Mouse (Mus musculus) forebrain, embryonic 14.5 days (tissue): ENCODE data around the gene Clip1. TPM values are rescaled to one million over a fixed set of nuclear protein-coding genes. Genes with fewer than 3 reads are reported as not detected.

Source experiments
- ATAC-seq: fragments of 200-750 bp; cut with Nextera tagmentation; 2 replicates; pipeline ENCODE4 v1.8.0; 2017; ENCODE audit warnings: mild to moderate bottlenecking, moderate library complexity
- DNase-seq: peaks from one replicate; pipeline ENCODE4 v3.0.0-alpha.2; 2015; ENCODE audit warnings: low spot score
- H3K27ac ChIP-seq: fragments of 300-500 bp; sonication (generic); 2 replicates; pipeline ENCODE4 v1.5.1; 2014; ENCODE audit warnings: low read depth, mild to moderate bottlenecking, control low read depth, low read length, moderate library complexity
- H3K27me3 ChIP-seq: fragments of 300-500 bp; sonication (generic); replicated peaks from 2 replicates; pipeline ENCODE4 v1.6.1; 2014; ENCODE audit warnings: low read length, control low read depth, mixed read lengths; ENCODE audit not compliant: control insufficient read depth, insufficient read depth
- H3K36me3 ChIP-seq: fragments of 300-500 bp; sonication (generic); 2 replicates; pipeline ENCODE4 v1.6.1; 2014; ENCODE audit warnings: low read length, control low read depth; ENCODE audit not compliant: control insufficient read depth, insufficient read depth
- H3K4me1 ChIP-seq: fragments of 300-500 bp; sonication (generic); 2 replicates; pipeline ENCODE4 v1.6.1; 2014; ENCODE audit warnings: antibody characterized with exemption, low read length, control low read depth; ENCODE audit not compliant: control insufficient read depth, insufficient read depth
- H3K4me2 ChIP-seq: fragments of 300-500 bp; sonication (generic); 2 replicates; pipeline ENCODE4 v1.6.1; 2014; ENCODE audit warnings: mild to moderate bottlenecking, control low read depth, low read length
- H3K4me3 ChIP-seq: fragments of 300-500 bp; sonication (generic); 2 replicates; pipeline ENCODE4 v1.5.1; 2014; ENCODE audit warnings: low read depth, low read length, control low read depth
- H3K9ac ChIP-seq: fragments of 300-500 bp; sonication (generic); 2 replicates; pipeline ENCODE4 v1.6.1; 2014; ENCODE audit warnings: mild to moderate bottlenecking, low read length, control low read depth, moderate library complexity
- H3K9me3 ChIP-seq: fragments of 300-500 bp; sonication (generic); replicated peaks from 2 replicates; pipeline ENCODE4 v1.6.1; 2016; ENCODE audit warnings: low read length, control low read depth, mixed read lengths; ENCODE audit not compliant: control insufficient read depth
- WGBS: fragments of 180-500 bp; shearing (Covaris S2); extraction: QIAGEN DNeasy Blood & Tissue Kit; methylation state at CpG from one replicate; pipeline ENCODE4 v1.1.7; 2014; 5-methylcytosine and 5-hydroxymethylcytosine counted together
- polyA plus RNA-seq: library from polyadenylated mRNA; unstranded; fragments of >200 nt; fragmentation: Nextera tagmentation; extraction: Ambion mirVana; gene quantifications from 2 replicates; pipeline ENCODE4 v1.2.1, GENCODE M21; 2014

The Clip1 gene
- polyA plus RNA-seq, 1 experiment from 2014 or later, result 45.9 TPM

DNA sequence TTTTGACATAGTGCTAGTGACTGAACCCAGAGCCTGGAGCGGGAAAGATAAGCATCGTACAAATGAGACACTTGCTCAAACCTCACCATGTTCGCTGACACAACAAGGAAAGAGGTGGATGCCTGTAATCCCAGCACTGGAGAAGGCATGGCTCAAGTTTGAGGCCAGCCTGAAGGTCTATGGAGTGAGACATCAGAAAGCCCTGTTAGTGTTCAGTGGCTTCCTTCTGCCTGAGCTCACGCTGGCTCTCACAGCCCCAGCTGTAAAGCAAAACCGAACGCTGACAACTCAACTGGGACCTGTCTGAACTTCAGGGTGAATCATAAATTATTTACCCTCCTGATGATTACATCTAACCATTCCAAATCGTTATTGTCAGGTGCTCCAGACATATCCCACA, 18.5 kb downstream of the Clip1 start:
- no peaks in the 10 kb centered on the region for H3K27me3 ChIP-seq
- 92% methylated on average over 7 of the region's 7 CpGs for WGBS
- H3K4me1 ChIP-seq, result no peaks in the 10 kb centered on the region
- no peak overlapping the region for H3K4me2 ChIP-seq
- no peaks in the 10 kb centered on the region for H3K36me3 ChIP-seq
- DNase-seq (no peak), ATAC-seq (no peak)
- no peaks in the 10 kb centered on the region for H3K9me3 ChIP-seq
- H3K4me3 ChIP-seq, result no peak overlapping the region
- H3K27ac ChIP-seq, result no peak overlapping the region
- H3K9ac ChIP-seq, result no peak overlapping the region

GRCm38 (mm10) chr5:123664329-123664728, 20.1 kb downstream of the Clip1 start:
- H3K4me3 ChIP-seq, result no peak overlapping the region
- 85% methylated on average over 7 of the region's 7 CpGs for WGBS

DNA sequence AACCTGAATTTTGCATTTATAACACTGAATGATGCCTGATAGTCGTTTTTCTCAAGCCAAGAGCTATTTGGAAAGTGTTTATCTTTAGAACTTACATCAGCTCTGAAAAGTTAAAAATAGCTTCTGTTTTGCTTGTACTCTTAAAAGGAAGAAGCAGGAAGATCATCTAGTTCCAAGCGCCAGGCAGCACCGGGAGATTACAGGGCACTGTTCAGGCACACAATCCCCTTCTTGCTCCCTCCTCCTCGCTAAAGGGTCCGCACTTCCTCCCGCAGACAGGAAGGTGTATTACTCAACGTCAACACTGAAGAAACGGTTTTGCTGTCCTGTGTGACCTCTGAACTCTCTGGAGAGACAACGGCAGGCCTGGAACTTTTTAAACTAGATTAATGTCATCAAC, 22.4 kb downstream of the Clip1 start:
- Histone ChIP-seq H3K9me3 (no peaks in the 10 kb centered on the region), H3K4me2 (no peak overlapping the region), H3K27me3 (no peaks in the 10 kb centered on the region), H3K27ac (no peak overlapping the region), H3K4me3 (no peak overlapping the region), H3K4me1 (no peaks in the 10 kb centered on the region), H3K36me3 (no peaks in the 10 kb centered on the region), H3K9ac (no peak overlapping the region)
- 79% methylated on average over 9 of the region's 9 CpGs for WGBS
- ATAC-seq (no peak), DNase-seq (no peak)

More at GRCm38 (mm10) chr5:123664329-123664728, 20.1 kb downstream of the Clip1 start:
- DNase-seq (no peak), ATAC-seq (no peak)
- Histone ChIP-seq H3K36me3 (no peaks in the 10 kb centered on the region), H3K9ac (no peak overlapping the region), H3K27ac (no peak overlapping the region), H3K27me3 (no peaks in the 10 kb centered on the region), H3K9me3 (no peaks in the 10 kb centered on the region), H3K4me1 (no peaks in the 10 kb centered on the region), H3K4me2 (no peak overlapping the region)

DNA sequence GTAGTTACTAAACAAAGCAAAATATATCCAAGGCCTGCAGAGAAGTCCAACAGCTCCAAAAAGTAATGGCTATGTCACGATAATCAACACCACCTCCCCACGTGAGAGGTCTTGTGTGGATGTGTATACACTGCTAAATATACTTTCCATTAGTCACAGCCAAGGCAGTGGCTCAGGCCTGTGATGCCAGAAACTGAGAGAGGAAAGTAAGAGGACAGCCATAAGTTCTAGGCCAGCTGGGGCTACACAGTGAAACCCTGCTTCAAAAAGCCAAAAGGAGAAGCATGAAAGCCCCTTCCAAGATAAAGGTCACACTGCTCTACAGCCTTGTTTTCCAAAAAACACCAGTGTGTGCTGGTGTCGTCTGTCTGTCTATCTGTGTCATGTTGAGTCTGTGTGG, 22.8 kb downstream of the Clip1 start:
- DNase-seq, result no peak
- no peak overlapping the region for H3K27ac ChIP-seq
- no peaks in the 10 kb centered on the region for H3K9me3 ChIP-seq
- H3K4me1 ChIP-seq, result no peaks in the 10 kb centered on the region
- 85% methylated on average over 3 of the region's 3 CpGs for WGBS
- H3K36me3 ChIP-seq, result no peaks in the 10 kb centered on the region
- no peaks in the 10 kb centered on the region for H3K27me3 ChIP-seq
- H3K4me2 ChIP-seq, result no peak overlapping the region
- no peak overlapping the region for H3K4me3 ChIP-seq
- no peak for ATAC-seq
- H3K9ac ChIP-seq, result no peak overlapping the region

DNA sequence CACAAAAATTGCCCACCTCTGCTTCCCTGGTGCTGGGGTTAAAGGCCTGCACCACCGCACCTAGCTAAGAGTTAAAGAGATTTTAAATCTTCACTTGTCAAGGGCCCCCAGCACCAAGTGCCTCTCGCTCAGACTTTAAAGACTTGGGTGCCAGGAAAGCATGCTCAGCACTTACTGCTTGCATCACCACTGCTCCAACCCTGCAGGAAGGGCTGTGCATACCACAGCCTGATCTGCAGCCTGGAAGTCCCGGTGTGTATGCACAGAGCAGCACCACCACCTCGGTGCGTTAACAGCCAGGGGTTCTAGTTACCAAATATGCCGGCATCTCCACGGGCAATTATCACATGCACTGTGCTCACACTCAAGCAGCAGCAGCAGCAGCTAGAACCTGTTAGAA, 26.8 kb downstream of the Clip1 start:
- DNase-seq, result no peak
- Histone ChIP-seq H3K27me3 (no peaks in the 10 kb centered on the region), H3K4me2 (no peak overlapping the region), H3K4me1 (no peaks in the 10 kb centered on the region), H3K9me3 (no peaks in the 10 kb centered on the region), H3K27ac (no peak overlapping the region), H3K9ac (no peak overlapping the region), H3K36me3 (peaks cover 24% of the 10 kb centered on the region), H3K4me3 (no peak overlapping the region)
- no peak for ATAC-seq
- 84% methylated on average over 7 of the region's 7 CpGs for WGBS

DNA sequence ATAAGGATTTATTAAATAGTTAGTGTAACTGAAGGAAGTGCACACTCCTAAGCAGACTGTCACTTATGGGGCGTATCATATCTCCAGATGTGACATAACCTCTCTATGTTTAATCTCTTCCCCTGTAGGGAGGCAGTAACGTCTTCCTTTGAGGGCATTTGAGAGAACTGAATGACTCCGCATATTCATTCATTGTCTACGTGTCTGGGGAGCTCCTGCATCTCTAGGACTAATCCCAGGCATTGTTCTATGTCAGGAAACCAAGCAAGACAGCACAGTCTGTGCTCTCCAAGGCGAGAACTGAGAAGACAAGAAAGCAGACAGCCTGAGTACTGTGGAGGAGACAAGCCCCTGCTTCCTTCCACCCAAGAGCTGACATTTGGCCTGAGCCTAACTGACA, 29.5 kb downstream of the Clip1 start:
- no peak overlapping the region for H3K4me3 ChIP-seq
- DNase-seq (no peak), ATAC-seq (no peak)
- peaks cover 24% of the 10 kb centered on the region for H3K36me3 ChIP-seq
- 34% methylated on average over 5 of the region's 5 CpGs for WGBS
- H3K4me2 ChIP-seq, result no peak overlapping the region
- no peak overlapping the region for H3K9ac ChIP-seq
- H3K27ac ChIP-seq, result no peak overlapping the region
- H3K27me3 ChIP-seq, result no peaks in the 10 kb centered on the region
- no peaks in the 10 kb centered on the region for H3K9me3 ChIP-seq
- no peaks in the 10 kb centered on the region for H3K4me1 ChIP-seq

- Histone ChIP-seq H3K4me3 (no peak overlapping the region), H3K9ac (no peak overlapping the region), H3K4me1 (no peaks in the 10 kb centered on the region), H3K27me3 (no peaks in the 10 kb centered on the region), H3K27ac (no peak overlapping the region), H3K4me2 (no peak overlapping the region), H3K36me3 (peaks cover 30% of the 10 kb centered on the region), H3K9me3 (no peaks in the 10 kb centered on the region)
- ATAC-seq, result no peak
- WGBS, result 81% methylated on average over 11 of the region's 11 CpGs
- no peak for DNase-seq
Observed at GRCm38 (mm10) chr5:123653287-123653801, 31.1 kb downstream of the Clip1 start.

DNA sequence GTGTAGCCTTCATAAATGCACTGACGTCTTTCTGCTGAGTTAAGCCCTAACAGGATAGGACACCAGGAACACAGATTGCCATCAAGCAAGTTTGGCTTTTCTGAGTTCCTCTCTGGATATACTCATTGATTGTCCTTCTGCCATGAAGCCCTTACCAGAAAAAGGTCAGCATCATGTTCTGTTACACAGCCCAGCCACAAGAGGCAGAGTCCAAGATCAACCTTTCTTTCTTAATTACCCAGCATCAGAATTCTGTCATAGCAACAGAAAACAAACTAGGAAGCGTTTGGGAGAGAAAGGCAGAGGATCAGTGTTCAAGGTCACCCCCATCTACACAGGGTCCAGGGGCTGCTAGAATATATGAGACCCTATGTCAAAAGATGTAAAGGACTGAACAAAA, 33.6 kb downstream of the Clip1 start:
- ATAC-seq (no peak), DNase-seq (no peak)
- no peaks in the 10 kb centered on the region for H3K4me1 ChIP-seq
- H3K4me2 ChIP-seq, result no peak overlapping the region
- no peaks in the 10 kb centered on the region for H3K9me3 ChIP-seq
- H3K27ac ChIP-seq, result no peak overlapping the region
- H3K9ac ChIP-seq, result no peak overlapping the region
- peaks cover 53% of the 10 kb centered on the region for H3K36me3 ChIP-seq
- 74% methylated on average over 2 of the region's 2 CpGs for WGBS
- H3K27me3 ChIP-seq, result no peaks in the 10 kb centered on the region
- H3K4me3 ChIP-seq, result no peak overlapping the region

GRCm38 (mm10) chr5:123642401-123642800, 42.0 kb downstream of the Clip1 start:
- Histone ChIP-seq H3K4me3 (no peak overlapping the region), H3K4me1 (no peaks in the 10 kb centered on the region), H3K27me3 (no peaks in the 10 kb centered on the region), H3K9ac (no peak overlapping the region), H3K4me2 (no peak overlapping the region), H3K36me3 (peaks cover 81% of the 10 kb centered on the region), H3K9me3 (no peaks in the 10 kb centered on the region), H3K27ac (no peak overlapping the region)
- DNase-seq (no peak), ATAC-seq (no peak)
- WGBS, result 95% methylated on average over 17 of the region's 17 CpGs
